30 mouse cellular contexts compared by ENCODE assay signal in genomic region chr4:154086436-154086835, GRCm38 (mm10). TPM values are rescaled to one million over a fixed set of nuclear protein-coding genes. Genes with fewer than 3 reads are reported as not detected.
"Had no signal": no experiment of that assay in that cellular context is flagged by ENCODE, and none has a peak within 500 bp of the region (broad histone marks: within the 10 kb centered on the region; RNA-seq: fewer than 3 reads in every experiment).

No protein-coding gene starts in this region.

- H3K4me3 ChIP-seq: heart, adult 2 months; heart, embryonic 13.5 days; heart, embryonic 15.5 days; hindbrain, embryonic 13.5 days; hindbrain, embryonic 15.5 days; kidney, embryonic 15.5 days; limb, embryonic 13.5 days; limb, embryonic 15.5 days had no signal

- H3K4me2 ChIP-seq: heart, embryonic 11.5 days; heart, embryonic 13.5 days; heart, embryonic 15.5 days; hindbrain, embryonic 13.5 days; hindbrain, embryonic 15.5 days; kidney, embryonic 15.5 days; limb, embryonic 13.5 days; limb, embryonic 15.5 days had no signal

- H3K36me3 ChIP-seq: heart, embryonic 13.5 days; heart, embryonic 15.5 days; hindbrain, embryonic 13.5 days; hindbrain, embryonic 15.5 days; kidney, embryonic 15.5 days; limb, embryonic 13.5 days; limb, embryonic 15.5 days had no signal

- H3K4me1 ChIP-seq: heart, embryonic 13.5 days; heart, embryonic 15.5 days; hindbrain, embryonic 13.5 days; hindbrain, embryonic 15.5 days; limb, embryonic 13.5 days had no signal

- H3K27ac ChIP-seq: heart, adult 2 months; heart, embryonic 13.5 days; heart, embryonic 15.5 days; hindbrain, embryonic 13.5 days; hindbrain, embryonic 15.5 days; hindbrain, postnatal 0 days; kidney, embryonic 15.5 days; kidney, postnatal 0 days; limb, embryonic 13.5 days; limb, embryonic 15.5 days had no signal

- H3K9ac ChIP-seq: heart, embryonic 13.5 days; heart, embryonic 15.5 days; hindbrain, embryonic 13.5 days; hindbrain, embryonic 15.5 days; kidney, embryonic 15.5 days; limb, embryonic 13.5 days; limb, embryonic 15.5 days had no signal

- ATAC-seq: hindbrain, postnatal 0 days; intestine, embryonic 16.5 days had no signal

- H3K9me3 ChIP-seq: heart, embryonic 13.5 days; heart, embryonic 15.5 days; hindbrain, embryonic 13.5 days; hindbrain, embryonic 15.5 days; kidney, embryonic 15.5 days; limb, embryonic 15.5 days had no signal

- DNase-seq: gastrocnemius, postnatal 14 days; gastrocnemius, postnatal 36 days; heart, adult 11 months; heart, adult 2 months; heart, postnatal 14 days; heart, postnatal 36 days; kidney, adult 11 months; kidney, adult 2 months; kidney, adult 9 months; kidney, postnatal 14 days; kidney, postnatal 36 days; left cerebral cortex, postnatal 4 days had no signal

RNA-seq across cellular contexts. Expression of gene Ccdc27, which starts 44.0 kb away (rescaled TPM):
- polyA plus RNA-seq: frontal cortex, adult 2 months; heart, adult 2 months; heart, embryonic 11.5 days; heart, embryonic 13.5 days; heart, embryonic 15.5 days; heart, postnatal 0 days; hindbrain, embryonic 11.5 days; hindbrain, embryonic 13.5 days; hindbrain, embryonic 15.5 days; hindbrain, postnatal 0 days; intestine, embryonic 14.5 days; intestine, embryonic 16.5 days; kidney, adult 2 months; large intestine, adult 2 months; limb, embryonic 11.5 days; limb, embryonic 13.5 days; limb, embryonic 15.5 days; liver, adult 2 months had no signal

RNA-seq across cellular contexts. Expression of gene Trp73, which starts 53.6 kb away (rescaled TPM):
- polyA plus RNA-seq: heart, embryonic 11.5 days; heart, postnatal 0 days; liver, adult 2 months had no signal
